Mouse (Mus musculus): ENCODE results near the gene Cmtm1.
A peak's percentile ranks its signal among the peaks of the same experiment; 100 is the strongest.
"Not testable (repeated sequence)": the region's sequence is repeated elsewhere in the genome, so short reads cannot be mapped to it uniquely, and the experiment has no call there.

The Cmtm1 gene

DNA sequence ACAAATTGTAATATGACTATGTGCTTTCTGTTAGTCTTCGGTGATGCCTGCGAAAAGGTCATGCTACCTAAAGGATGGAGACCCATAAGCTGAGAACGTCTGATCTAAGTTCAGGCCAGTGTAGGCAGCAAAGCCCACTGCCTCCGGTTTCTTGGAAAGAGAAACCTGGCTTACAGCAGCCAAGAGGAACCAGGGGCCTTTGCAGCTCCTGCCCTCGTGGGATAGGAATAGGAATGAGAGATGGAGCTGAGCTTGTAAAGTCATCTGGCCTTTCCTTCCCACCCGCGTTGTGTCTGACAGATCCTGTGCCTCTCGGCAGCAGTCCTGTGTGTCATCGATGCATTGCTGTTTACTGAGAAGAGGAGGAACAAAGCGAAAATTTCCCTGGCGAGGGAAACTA is 11.3 kb upstream of the Cmtm1 start, which contains the start of gene Gm11020:
Gene Gm11020, plus strand, starts transcription at position 301 of the 400 bp plus-strand sequence.
- DNase-seq (ENCODE audit: low spot score in 2 of 2), result not testable (repeated sequence)

DNA sequence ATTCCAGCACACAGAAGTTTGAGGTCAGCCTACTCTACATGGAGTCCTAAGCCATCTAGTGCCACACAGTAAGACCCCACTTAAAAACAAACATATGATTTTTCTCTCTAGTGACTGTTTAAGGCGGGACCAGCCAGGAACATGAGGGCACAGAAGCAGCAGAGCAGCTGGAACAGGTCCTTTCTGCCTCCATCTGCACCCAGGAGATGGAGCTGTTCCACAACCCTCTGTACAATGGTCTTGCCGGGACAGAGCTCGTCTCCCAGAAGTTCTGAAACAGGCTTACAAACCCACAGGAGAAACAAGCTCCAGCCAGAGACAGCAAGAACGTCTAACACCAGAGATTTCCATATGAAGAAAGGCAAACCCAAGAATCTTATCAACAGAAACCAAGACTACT is 3.4 kb upstream of the Cmtm1 start:
- DNase-seq (ENCODE audit: low spot score in 2 of 2), result no peak

DNA sequence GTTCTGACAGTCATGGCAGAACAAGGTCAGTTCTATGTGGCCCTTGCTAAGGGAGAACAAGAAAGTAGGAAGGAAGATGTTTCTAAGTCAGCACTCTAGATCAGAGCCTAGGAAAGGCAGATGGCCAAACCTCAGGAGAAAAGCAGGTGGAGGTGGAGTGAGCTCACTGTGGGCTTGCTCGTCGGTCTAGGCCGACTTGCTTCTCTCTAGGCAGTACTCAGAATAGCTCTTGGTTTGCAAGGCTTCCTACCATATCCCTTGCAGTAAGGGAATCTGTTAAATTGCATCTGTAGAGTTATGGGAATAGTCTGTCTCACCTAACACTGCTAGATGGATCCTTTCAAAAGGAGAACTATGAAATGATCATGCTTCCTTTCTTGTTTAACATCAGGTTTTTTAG is 2.1 kb upstream of the Cmtm1 start:
- DNase-seq (ENCODE audit: low spot score in 2 of 2), result not testable (repeated sequence)

DNA sequence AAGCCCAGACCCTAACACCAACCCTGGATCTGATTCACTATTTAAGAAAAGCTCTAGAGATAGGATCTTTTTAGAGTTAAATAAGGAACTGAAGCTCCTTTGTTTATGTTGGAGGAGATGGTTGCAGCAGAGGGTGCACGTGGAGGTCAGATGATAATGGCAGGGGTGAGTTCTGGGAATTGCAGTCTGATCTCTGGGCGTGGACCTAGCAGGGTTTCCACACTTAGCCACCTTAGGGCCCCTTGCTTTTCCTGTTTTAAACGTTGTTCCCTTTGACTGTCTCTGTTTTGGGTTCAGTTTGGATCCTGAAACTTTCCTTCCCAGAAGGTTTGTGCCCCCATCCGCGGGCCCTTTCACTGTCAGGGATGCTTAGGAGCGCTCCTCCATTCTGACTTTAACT is 1.6 kb downstream of the Cmtm1 start:
- DNase-seq (ENCODE audit: low spot score in 2 of 2), result not testable (repeated sequence)

DNA sequence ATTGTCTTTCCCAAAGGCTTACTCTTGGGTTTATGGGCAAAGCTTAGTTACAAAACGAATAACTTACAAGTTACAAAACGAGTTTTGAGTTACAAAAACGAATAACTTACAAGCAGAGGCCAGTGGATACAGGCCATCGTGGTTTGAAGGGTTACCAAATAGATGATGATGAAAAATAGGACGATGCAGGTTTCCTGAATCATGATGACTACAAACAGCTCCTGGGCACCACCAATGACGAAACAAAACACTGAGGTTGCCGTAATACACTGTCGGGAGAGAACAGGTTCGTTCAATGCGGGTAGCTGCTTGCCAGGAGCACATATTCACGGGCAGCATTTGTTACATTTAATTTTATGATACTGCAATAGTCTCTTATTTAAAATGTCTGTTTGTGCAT is 5.0 kb downstream of the Cmtm1 start:
- no peak for DNase-seq (ENCODE audit: low spot score in 2 of 2)

DNA sequence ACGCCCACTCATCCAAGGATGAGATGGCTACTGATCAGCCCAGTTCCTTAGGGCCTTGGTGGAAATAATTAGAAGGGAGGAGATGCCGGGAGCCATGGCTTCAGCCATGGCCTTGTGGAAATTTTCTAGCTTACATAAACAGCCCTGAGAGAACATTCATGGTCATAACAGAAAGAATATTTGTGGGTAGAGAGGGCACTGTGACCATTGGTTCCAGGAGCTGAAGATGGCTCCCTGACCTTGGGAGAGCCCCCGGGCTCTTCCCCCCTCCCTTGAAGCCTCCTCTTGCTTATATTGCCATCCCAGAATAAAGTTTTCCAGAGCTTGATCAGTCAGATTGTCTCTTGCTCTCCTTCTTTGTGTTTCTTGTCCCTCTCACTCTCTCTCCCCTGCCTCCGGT is 7.4 kb downstream of the Cmtm1 start:
- not testable (repeated sequence) for DNase-seq (ENCODE audit: low spot score in 2 of 2)

DNA sequence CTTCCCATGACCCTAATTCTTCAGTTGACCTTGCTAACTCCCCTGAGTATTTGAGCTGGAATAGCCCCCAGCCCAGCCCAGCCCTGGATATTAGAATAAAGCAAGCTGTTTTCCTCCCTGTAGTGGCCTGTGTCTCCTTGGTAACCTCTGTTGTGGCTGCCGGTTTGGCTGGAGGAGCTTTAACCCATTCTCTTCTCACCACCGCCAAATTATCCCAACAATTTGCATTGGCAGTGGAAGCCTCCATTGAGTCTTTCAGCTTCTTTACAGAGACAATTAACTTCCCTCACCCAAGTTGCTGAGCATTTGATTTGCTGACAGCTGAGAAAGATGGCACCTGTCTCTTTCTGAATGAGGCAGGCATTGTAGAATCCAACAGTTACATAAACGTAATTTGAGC is 8.4 kb downstream of the Cmtm1 start:
- DNase-seq (ENCODE audit: low spot score in 2 of 2), result not testable (repeated sequence)

DNA sequence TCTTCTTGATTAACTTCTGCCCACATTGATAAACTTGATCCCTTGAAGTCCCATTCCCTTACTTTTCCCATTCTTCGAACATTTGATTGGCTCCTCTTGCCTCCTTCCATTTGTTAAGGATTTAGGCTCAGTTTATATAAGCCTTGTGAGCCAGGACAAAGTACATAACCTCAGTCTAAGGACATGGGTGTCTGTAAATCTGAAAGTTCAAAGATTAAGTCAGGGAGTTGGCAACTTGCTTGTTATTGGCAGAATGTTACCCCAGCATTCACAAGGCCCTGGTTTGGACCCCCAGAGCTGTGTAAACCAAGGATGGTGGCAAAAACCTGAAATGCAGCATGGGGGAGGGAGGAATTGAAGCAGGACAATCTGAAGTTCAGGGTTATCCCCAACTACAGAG is 15.5 kb downstream of the Cmtm1 start:
- DNase-seq (ENCODE audit: low spot score in 2 of 2), result no peak

DNA sequence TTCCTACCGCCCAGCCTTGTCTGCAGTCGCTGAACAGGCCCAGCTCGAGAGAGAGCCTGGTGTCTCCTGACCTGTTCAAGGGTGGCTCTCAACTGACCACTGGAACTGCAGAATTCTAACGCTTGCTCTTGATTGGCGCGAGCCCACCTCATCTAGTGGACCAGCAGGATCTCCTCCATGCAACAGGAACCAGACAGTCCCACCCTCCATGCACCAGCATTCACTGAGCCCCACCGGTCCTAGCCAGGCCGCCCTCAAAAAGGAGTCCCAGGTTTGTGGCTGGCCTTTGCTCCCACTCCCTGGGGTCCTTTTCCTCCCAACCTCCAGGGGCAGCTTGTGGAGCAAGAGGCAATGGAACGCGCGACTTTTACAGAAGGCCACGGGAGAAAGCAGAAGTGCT is 16.9 kb downstream of the Cmtm1 start, which contains the start of gene Cmtm2a:
Gene Cmtm2a, minus strand, starts transcription at position 101 of the 400 bp plus-strand sequence.
- not testable (repeated sequence) for DNase-seq (ENCODE audit: low spot score in 2 of 2)

DNA sequence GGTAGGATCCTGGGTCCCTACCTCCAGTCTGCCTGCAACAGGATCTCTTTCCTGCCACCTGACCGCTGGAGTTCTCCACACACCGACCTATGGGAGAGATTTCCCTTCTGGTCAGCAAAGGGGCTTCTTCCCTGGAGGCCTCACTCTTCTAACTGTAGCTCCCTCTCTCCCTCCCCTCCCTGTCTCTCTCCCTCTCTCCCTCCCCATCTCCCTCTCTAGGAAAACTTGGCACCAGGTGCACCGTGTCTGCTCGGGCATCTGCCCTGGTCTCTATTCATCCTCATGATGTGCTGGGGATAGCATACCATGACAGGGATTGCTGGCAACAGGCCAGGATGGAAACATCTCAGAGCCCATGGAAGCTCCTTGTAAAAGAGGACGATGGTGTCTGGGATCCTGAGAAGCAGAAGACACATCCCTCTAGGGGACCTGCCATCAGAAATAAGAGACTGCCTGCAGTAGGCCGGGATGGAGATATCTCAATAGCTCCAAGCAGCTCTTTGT is 41.0 kb downstream of the Cmtm1 start:
- DNase-seq (ENCODE audit: low spot score in 2 of 2), result no peak

DNA sequence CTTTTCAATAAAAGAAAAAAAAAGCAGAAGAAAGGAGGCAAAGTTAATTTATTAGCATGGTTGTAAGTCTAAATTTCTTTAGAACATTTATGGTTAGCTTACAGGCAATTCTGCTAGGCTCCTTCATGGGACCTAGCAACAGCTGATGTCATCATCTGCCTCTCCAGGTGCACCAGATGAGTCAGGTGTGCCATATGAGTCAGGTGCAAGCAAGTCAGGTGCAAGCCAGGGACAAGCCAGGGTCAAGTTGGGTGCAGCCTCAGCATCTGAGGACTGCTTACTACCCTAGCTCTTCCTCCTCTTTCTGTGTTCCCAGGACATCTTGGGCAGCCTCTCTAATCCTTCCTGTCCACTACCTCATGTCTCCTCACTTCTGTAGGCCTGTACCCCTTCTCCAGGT is 41.6 kb downstream of the Cmtm1 start:
- DNase-seq (ENCODE audit: low spot score in 2 of 2), result no peak

DNA sequence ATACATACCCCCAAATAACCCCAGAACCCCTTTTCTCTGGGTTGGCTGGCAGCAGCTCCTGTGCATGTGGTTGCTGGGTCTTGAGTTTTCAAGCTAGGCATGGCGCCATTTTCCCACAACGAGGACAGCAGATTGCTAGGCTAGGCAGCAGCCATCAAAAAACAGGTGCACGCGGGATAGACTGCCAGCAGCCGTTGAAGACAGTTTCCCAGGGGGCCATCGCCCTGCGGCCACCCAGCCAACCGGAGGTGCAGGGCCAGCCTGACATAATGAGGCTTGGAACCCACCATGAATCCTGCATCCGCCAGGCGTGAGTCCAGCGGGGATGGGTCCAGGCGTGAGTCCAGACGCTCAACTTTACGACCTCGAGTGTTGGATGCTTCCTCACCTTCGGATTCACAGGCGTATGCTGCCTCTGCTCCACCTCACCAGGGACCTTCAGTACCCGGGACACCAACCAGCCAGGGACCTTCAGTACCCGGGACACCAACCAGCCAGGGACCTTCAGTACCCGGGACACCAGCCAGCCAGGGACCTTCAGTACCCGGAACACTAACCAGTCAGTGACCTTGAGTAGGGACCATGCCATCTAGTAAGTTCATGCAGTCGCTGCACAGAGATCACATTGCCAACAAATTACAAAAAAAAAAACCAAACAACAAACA is 45.5 kb downstream of the Cmtm1 start:
- DNase-seq (ENCODE audit: low spot score in 2 of 2), result not testable (repeated sequence)

DNA sequence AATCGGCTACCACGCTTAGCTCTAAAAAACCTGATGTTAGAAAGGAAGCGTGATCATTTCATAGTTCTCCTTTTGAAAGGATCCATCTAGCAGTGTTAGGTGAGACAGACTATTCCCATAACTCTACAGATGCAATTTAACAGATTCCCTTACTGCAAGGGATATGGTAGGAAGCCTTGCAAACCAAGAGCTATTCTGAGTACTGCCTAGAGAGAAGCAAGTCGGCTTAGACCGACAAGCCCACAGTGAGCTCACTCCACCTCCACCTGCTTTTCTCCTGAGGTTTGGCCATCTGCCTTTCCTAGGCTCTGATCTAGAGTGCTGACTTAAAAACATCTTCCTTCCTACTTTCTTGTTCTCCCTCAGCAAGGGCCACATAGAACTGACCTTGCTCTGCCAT is 48.1 kb downstream of the Cmtm1 start:
- DNase-seq (ENCODE audit: low spot score in 2 of 2), result not testable (repeated sequence)

DNA sequence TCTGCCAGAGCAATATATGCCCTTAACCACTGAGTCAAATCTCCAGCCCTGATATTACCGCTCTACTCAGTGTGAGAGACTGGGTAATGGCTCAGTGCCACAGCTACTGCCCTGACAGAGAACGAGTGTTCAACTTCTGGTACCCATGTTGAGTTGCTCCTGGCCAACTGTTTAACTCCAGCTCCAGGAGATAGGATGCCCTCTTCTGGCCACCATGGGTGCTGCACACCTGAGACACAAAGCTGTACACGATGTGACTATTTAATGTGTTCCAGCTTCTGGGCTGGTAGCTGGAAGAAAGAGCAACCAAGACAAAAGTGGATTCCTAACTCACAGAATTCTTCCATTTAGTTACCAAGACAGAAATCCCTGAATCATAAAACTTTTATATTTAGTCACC is 56.9 kb downstream of the Cmtm1 start:
- DNase-seq (ENCODE audit: low spot score in 2 of 2), result peak; percentile 35 to 67

DNA sequence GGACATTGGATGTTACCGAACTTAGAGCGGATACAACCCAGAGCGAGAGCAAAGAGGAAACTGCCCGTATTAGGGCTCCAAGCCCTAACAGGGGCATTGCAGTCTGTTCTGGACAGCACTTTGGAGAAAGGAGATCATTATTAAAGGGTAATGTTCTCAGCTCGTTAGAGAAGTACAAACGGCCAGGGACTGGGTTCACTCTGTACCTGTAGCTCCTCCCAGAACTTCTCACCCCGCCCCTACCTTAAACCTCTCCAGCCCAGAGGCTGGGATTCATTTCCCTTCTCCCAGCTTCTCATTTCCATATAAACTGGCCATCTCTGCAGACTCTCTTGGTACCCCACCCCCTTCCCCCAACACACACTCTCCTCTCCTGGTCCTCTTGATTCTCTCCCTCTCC is 58.5 kb downstream of the Cmtm1 start:
- DNase-seq (ENCODE audit: low spot score in 2 of 2), result no peak

DNA sequence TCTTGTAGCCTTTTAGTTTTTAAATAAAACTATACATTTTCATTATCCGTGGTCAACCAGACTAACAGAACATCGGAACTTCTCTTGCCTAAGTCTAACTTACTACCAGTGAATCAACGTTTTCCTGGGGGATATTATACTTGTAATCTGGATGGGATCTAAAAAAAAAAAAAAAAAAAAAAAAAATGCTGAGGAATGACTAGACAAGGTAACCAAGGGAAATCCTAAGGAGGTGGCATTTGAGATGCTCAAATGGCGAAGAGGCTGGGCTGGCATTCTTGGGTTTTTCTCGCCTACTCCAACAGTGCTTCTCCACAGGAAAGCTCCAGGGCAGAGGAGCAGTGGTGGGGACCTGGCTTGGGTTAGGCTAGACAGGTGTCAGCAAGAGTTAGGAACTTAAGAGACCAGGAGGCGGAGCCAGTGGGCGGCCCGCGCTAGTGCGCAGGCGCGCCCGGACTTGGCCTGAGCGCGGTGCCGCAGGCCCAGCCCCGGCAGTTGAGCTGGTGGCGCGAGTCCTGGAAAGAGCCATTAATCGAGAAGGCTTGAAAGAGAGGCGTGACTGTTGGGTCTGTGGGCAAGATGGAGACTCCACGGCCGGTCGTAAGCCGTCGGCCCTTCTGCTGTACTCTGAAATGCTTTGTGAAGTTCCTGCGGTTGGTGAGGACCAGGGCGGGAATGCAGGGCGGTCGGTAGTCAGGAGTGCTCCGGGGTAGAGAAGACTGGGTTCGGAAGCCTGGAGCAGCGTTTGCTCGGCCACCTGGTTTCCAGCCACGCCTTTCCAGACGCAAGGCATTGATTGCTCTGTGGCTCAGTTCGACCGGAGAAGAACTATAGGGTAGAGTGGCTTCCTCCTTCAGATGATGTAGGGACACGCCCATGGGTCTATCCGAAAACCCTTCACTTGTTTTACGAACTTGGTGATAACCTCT is 59.2 kb downstream of the Cmtm1 start, which contains the start of gene Cklf:
Gene Cklf, plus strand, starts transcription at position 423 of the 929 bp plus-strand sequence.
- DNase-seq (ENCODE audit: low spot score in 2 of 2), result peak; percentile 84 to 86

DNA sequence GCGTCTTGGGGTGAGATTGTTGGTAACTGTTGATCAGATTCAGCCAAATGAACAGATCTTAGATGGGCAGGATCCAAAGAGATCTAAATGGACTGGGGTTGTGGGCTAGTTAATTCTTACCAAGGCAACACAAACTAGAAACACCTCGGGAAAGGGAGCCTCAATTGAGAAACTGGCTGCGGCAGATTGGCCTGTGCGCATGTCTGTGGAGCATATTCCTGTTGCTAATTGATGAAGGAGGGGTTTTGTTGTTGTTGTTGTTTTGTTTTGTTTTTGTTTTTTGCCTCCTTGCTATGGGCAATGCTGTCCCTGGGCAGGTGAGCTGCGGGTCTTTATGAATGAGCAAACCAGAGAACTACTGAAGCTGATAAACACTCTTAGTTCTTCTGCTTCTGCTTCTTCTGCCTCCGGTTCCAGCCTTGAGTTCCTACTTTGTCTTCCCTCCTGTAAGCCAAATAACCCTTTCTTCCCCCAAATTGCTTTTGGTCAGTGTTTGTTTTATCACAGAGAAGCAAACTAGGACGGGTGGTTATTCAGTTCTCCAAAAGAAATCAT is 60.4 kb downstream of the Cmtm1 start:
- DNase-seq (ENCODE audit: low spot score in 2 of 2), result no peak

DNA sequence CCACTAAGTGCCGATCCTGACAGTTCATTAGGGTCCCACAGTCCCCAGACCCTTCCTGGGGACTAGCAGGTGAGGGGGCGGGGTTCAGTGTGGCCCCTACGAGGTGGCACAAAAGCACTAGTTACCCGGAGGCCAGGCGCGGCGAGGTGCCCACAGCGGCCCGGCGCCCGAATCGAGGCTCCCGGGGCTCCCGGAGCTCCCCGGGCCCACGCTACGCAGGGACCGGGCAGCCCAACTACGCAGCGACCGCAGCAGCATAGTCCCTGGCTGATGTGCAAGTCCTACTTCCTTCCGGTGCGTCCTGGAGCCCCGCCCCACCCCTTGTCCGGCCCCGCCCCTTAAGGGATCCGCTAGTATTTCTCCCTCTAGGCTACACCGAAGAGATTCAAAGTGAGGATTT is 61.7 kb downstream of the Cmtm1 start, which contains the start of gene Tk2:
Gene Tk2, minus strand, starts transcription at position 283 of the 400 bp plus-strand sequence.
- DNase-seq (ENCODE audit: low spot score in 2 of 2), result peak; percentile 71 to 80

DNA sequence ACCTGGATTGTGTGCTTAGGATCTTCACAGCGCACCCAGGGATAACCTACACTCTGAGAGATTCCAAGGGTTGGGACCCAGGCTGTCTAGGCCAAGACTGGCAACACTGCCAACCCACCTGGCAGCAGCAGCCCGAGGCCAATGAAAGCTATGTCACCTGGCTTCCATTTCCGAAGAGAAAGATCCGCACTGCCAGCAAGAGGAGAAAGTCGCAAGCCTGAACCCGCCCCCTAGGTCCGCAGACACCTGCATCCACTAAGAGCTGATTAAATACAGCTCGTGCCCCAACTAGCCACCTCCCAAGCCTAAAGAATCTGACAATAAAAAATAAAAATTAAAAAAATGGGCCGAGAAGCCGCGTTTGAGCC is 62.1 kb downstream of the Cmtm1 start:
- DNase-seq (ENCODE audit: low spot score in 2 of 2), result peak in 1 of 2 experiments; percentile 54

DNA sequence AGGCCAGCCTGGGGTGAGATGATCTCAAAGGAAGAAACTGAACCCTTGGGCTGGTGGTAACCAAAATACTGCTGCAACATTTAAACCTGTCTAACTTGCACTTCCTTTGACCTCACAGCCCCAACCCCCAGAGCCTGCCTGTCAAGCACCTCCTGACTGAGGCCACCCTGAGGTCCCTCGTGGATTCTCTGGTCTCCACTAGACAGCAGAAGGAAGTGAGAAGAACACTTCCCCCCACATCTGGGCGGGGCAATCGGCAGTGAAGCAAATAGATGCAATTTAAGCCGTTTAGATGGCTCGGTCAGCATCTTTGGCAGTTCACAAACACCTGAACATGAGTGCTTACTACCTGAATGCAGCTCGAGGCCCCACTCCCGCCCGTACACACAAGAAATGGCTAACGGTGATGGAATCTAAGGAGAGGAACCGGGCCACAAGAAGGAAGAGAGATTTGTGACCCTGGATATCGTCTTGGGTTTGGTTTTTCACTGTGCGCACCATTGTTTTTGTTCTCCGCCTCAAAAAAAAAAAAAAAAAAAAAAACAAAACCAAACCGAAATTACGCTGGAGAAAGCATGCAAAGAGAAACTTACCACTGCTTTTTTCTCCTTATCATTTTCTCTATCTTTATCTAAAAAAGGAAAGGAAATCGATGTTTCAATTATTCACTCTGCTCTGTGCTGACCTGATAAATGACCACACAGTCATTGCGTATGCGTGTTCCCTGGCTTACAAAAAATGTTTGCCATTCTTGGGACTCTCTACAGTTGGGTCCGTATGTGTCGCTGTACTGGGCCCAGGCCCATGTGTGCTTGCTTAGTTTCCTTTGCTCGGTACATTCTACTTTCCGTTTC is 62.7 kb downstream of the Cmtm1 start:
- peak; percentile 78 to 91 for DNase-seq (ENCODE audit: low spot score in 2 of 2)

DNA sequence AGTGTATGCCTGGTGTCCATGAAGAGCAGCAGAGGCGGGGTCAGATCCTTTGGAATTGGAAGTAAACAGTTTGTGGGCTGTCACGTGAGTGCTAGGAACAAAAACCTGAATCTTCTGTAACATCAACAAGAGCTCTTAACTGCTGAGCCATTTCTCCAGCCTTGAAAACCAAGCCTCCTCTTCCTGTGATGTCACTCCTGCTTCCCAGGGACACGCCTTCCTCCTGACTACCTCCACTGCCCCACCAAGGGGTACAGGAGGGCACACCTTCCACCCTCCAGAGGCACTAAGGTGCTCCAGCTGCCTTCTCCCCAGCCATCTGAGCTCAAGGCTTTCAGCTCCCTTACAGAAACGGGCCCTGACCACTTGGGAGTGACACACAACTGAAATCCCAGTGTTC is 63.3 kb downstream of the Cmtm1 start:
- no peak for DNase-seq (ENCODE audit: low spot score in 2 of 2)
